Mouse (Mus musculus) testis, adult 2 months (tissue): ENCODE measurements around the gene Krt18.

Experiments
- CTCF ChIP-seq: fragments of 200-500 bp; IDR thresholded peaks from 2 replicates; pipeline ENCODE4 v1.5.1; 2012; ENCODE audit warnings: low read depth, mild to moderate bottlenecking, inconsistent platforms, low read length, moderate library complexity; ENCODE audit not compliant: control insufficient read depth, insufficient read depth, insufficient replicate concordance
- POLR2A ChIP-seq: fragments of 200-500 bp; IDR thresholded peaks from 2 replicates; pipeline ENCODE4 v1.6.1; 2012; ENCODE audit warnings: low read depth, mild to moderate bottlenecking, inconsistent platforms, low read length, moderate library complexity; ENCODE audit not compliant: control insufficient read depth

- TF ChIP-seq CTCF (no peak), POLR2A (no peak)
Measured at GRCm38 (mm10) chr15:101983315-101983948, 44.5 kb upstream of the Krt18 start.
